13 mouse cellular contexts compared by ENCODE assay signal in the genomic region with DNA sequence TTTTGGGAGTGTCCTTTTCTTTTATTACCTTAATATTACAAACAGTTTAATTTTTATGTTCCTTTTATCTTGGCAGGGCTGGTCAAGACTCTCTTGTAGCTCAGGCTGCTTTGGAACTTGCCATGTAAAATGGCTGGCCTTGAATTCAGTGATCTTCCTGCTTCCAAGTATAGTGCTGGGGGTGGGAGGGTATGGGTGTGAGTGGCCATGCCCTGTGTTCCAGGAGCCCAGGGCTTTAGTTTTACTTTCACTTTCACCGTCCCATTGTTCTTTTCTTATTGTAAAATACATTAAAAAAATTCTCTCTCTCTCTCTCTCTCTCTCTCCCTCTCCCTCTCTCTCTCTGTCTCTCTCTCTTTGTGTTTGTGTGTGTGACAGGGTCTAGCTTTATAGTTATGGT. TPM values are rescaled to one million over a fixed set of nuclear protein-coding genes. Genes with fewer than 3 reads are reported as not detected.
DNase-seq lines count a peak whose midpoint lies in the region; ATAC-seq and TF ChIP-seq lines count a peak whose summit lies in the region.
"Had no signal": no experiment of that assay in that cellular context is flagged by ENCODE, and none has a peak within 500 bp of the region (broad histone marks: within the 10 kb centered on the region; RNA-seq: fewer than 3 reads in every experiment).

No protein-coding gene starts in this region.

- peak overlapping the region; percentile 31; the same call in 1 of the 2 replicates for H3K27ac ChIP-seq in gastrocnemius, adult 2 months
- H3K27ac ChIP-seq in embryonic facial prominence, embryonic 10.5 days (replicated peaks) = no peak overlapping the region
- H3K27ac ChIP-seq: hindbrain, embryonic 12.5 days; left cerebral cortex, adult 2 months had no signal

- peaks cover 31% of the 10 kb centered on the region for H3K36me3 ChIP-seq in embryonic facial prominence, embryonic 10.5 days (replicated peaks)
- H3K36me3 ChIP-seq: hindbrain, embryonic 12.5 days had no signal

- peak; percentile 69 for ATAC-seq in inflammation-experienced regulatory T-cells, adult 6 months
- ATAC-seq: forebrain, postnatal 0 days had no signal

- no peak for TF ChIP-seq CTCF in gastrocnemius, adult 2 months (IDR thresholded peaks at IDR 0.05)

- no peaks in the 10 kb centered on the region for H3K9me3 ChIP-seq in embryonic facial prominence, embryonic 10.5 days
- H3K9me3 ChIP-seq: hindbrain, embryonic 12.5 days had no signal

- H3K4me3 ChIP-seq in gastrocnemius, adult 2 months = no peak overlapping the region
- no peak overlapping the region for H3K4me3 ChIP-seq in embryonic facial prominence, embryonic 10.5 days
- H3K4me3 ChIP-seq: hindbrain, embryonic 12.5 days; left cerebral cortex, adult 2 months had no signal

- intact Hi-C loops in gastrocnemius, adult 2 months (cut with DNase I) = no loop called here

- no peaks in the 10 kb centered on the region for H3K27me3 ChIP-seq in embryonic facial prominence, embryonic 10.5 days (replicated peaks; ENCODE audit: low read depth, poor library complexity, severe bottlenecking)
- H3K27me3 ChIP-seq: hindbrain, embryonic 12.5 days had no signal

- WGBS in embryonic facial prominence, embryonic 10.5 days = 95% methylated on average over 1 of the region's 1 CpGs

- DNase-seq in gastrocnemius, adult 2 months = no peak
- no peak for DNase-seq in gastrocnemius, postnatal 4 days (ENCODE audit: low spot score in 2 of 2)
- peak; percentile 17 for DNase-seq in thymus, postnatal 0 days (ENCODE audit: low spot score)
- no peak for DNase-seq in thymus, postnatal 10 days (ENCODE audit: low spot score in 2 of 2)
- DNase-seq in embryonic facial prominence, embryonic 10.5 days (ENCODE audit: low spot score) = no peak
- no peak for DNase-seq in layer of hippocampus, postnatal 10 days (ENCODE audit: low spot score in 2 of 2)
- no peak for DNase-seq in spleen, postnatal 10 days (ENCODE audit: low spot score in 2 of 2)
- DNase-seq: cerebellum, adult 11 months; forebrain, postnatal 0 days; kidney, postnatal 25 days had no signal

- H3K4me1 ChIP-seq in embryonic facial prominence, embryonic 10.5 days = no peaks in the 10 kb centered on the region
- H3K4me1 ChIP-seq: hindbrain, embryonic 12.5 days had no signal

RNA-seq across cellular contexts. Expression of a gene that starts 37.1 kb away (rescaled TPM):
- 10 to 100 TPM; 60.7 to 69.3 TPM for total RNA-seq in gastrocnemius, adult 2 months (2021)
- total RNA-seq in gastrocnemius, postnatal 4 days (2021) = 10 to 100 TPM; 45.1 to 50.6 TPM
- 65.9 and 73.2 TPM in 2 replicates for polyA plus RNA-seq in thymus, postnatal 0 days (2015; fragmentation: Nextera tagmentation; extraction: Ambion mirVana)
- 10 to 100 TPM; 44.6 to 73.7 (median 47.3) TPM for polyA plus RNA-seq in inflammation-experienced regulatory T-cells, adult 6 months (2017; shearing (Covaris generic))
- polyA plus RNA-seq in embryonic facial prominence, embryonic 10.5 days (2016; fragmentation: Nextera tagmentation; extraction: Ambion mirVana) = 66.8 and 69.7 TPM in 2 replicates
- total RNA-seq in layer of hippocampus, postnatal 10 days (2021) = 10 to 100 TPM; 46.3 to 56.3 TPM

RNA-seq across cellular contexts. Expression of a gene that starts 37.1 kb away (rescaled TPM):
- 10 to 100 TPM; 23.2 to 24.3 TPM for total RNA-seq in gastrocnemius, adult 2 months (2021)
- total RNA-seq in gastrocnemius, postnatal 4 days (2021) = 10 to 100 TPM; 23.6 to 24.5 TPM
- 31.8 and 34.5 TPM in 2 replicates for polyA plus RNA-seq in thymus, postnatal 0 days (2015; fragmentation: Nextera tagmentation; extraction: Ambion mirVana)
- 10 to 100 TPM; 61.8 to 74.4 (median 63.7) TPM for polyA plus RNA-seq in inflammation-experienced regulatory T-cells, adult 6 months (2017; shearing (Covaris generic))
- 44.1 and 47.6 TPM in 2 replicates for polyA plus RNA-seq in embryonic facial prominence, embryonic 10.5 days (2016; fragmentation: Nextera tagmentation; extraction: Ambion mirVana)
- 10 to 100 TPM; 26.4 to 28.1 TPM for total RNA-seq in layer of hippocampus, postnatal 10 days (2021)

RNA-seq across cellular contexts. Expression of a gene that starts 56.2 kb away (rescaled TPM):
- total RNA-seq in gastrocnemius, adult 2 months (2021) = under 1 TPM; 0.31 to 0.73 TPM
- total RNA-seq in gastrocnemius, postnatal 4 days (2021) = 1 to 10 TPM; 1.3 to 1.7 TPM
- 19.5 and 20.7 TPM in 2 replicates for polyA plus RNA-seq in thymus, postnatal 0 days (2015; fragmentation: Nextera tagmentation; extraction: Ambion mirVana)
- 1 to 10 TPM in 2 of 3 experiments, under 1 TPM in 1; 0.86 to 2.5 (median 1.3) TPM for polyA plus RNA-seq in inflammation-experienced regulatory T-cells, adult 6 months (2017; shearing (Covaris generic))
- polyA plus RNA-seq in embryonic facial prominence, embryonic 10.5 days (2016; fragmentation: Nextera tagmentation; extraction: Ambion mirVana) = 12.9 and 13.0 TPM in 2 replicates
- total RNA-seq in layer of hippocampus, postnatal 10 days (2021) = 10 to 100 TPM in 1 of 2 experiments, 1 to 10 TPM in 1; 9.8 to 11.0 TPM

Comparison
In these comparisons a context has a peak if more than half of its experiments do, and no peak if none do; other contexts are left out.
1. RNA of a gene that starts 56.2 kb away (total RNA-seq): 9.8 to 11.0 TPM in layer of hippocampus, postnatal 10 days; 1.3 to 1.7 TPM in gastrocnemius, postnatal 4 days and 0.31 to 0.73 TPM in gastrocnemius, adult 2 months; every median in the first group is over 4 times any median in the second.